Mouse (Mus musculus) layer of hippocampus, adult 9-10 months (tissue): Measurements from ENCODE around the gene Lce1d.
"Not testable (repeated sequence)": the region's sequence is repeated elsewhere in the genome, so short reads cannot be mapped to it uniquely, and the experiment has no call there.

Source experiments
- DNase-seq: peaks from one replicate; pipeline ENCODE4 v3.0.0; 2022; ENCODE audit warnings: low spot score

Gene Lce1d

DNA sequence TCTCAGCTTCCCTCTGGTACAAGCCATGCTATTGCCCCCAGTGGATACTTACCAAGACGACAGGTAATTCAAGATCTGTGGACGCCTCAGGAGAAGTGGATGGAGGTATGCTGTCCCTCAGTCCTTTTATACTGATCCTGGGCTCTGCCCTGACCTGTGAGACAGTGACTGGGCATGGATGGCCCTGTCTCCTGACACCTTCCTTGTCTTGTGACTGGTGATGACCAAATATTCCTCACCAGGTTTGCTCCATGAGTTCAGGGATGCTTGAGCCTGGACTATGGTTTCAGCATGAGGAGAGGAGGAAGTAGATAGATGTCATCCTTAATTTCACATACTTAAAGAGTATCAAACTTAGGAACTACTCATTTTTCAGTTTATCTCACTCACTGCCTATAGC is at the start of gene Lce1d:
TSS of gene Lce1d (minus strand) at position 101 of the 400 bp plus-strand sequence.
- no peak for DNase-seq

DNA sequence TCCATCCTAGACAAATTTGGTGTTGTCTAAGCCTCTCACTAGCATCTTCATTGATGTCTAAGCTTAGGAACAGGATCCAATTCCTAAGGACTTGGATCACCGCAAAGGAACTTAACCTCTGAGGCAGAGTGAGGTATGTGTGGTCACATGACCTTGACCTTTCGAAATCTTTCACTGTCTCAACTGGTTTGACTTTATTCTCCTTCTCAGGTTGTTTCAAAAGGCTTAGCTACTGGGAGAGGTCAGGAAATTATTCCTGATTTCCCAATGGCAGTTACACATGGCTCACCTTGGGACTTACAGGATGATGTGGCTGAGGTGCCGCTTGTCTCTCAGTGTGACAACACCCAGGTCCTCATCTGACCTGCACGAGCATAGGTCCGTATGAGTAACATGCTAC is 35.6 kb upstream of the Lce1d start:
- DNase-seq, result no peak

DNA sequence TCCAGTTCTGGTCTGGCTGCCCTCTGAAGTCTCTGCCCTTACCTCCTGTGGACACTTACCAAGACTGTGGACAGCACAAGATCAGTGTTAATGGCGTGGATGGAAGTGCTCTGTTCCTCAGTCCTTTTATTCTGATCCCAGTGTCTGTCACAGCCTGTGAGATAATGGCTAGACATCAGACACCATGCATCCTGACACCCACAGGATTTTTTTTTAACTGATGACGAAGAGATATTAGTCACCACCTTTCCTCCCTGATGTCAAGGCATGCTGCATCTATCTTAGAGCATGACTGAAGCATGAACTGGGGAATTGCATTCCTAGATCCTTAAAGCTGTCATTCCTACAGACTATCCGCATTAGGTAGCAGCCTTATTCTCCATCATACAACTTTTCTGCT is 33.2 kb upstream of the Lce1d start, which contains the start of gene Lce1f:
TSS of gene Lce1f (minus strand) at position 101 of the 400 bp plus-strand sequence.
- no peak for DNase-seq

DNA sequence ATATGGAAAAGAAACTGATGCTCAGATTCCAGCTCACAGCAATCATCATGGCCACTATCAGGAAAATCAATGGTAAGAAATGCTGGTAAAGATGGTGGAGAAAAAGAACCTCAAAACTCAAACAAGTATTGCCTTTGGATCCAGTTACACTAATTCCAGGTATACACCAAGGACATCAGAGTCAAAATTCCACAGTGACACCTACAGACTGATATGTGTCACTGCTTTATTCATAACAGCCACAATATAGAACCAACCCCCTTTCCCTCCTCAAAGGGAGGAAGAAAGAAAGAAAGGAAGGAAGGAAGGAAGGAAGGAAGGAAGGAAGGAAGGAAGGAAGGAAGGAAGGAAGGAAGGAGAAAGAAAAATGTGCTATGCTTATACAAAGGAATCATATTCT is 28.1 kb upstream of the Lce1d start:
- DNase-seq, result no peak

DNA sequence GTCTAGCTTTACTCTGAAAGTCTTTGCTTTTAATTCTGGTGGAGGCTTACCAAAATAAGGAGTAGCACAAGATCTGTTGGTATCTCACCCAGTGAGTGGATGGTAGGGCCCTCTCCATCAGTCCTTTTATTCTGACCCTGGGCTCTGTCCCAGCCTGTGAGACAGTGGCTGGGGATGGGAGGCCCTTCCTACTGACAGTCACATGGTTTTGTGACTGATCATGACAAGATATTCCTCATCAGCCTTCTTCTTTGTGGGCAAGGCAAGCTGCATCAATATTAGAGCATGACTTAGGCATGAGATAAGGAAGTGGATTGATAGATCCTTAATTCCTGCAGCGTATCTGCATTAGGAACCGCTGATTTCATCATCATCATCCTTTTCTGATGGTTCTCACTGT is 22.0 kb upstream of the Lce1d start, which contains the start of gene Lce1e:
TSS of gene Lce1e (minus strand) at position 101 of the 400 bp plus-strand sequence.
- DNase-seq, result no peak

DNA sequence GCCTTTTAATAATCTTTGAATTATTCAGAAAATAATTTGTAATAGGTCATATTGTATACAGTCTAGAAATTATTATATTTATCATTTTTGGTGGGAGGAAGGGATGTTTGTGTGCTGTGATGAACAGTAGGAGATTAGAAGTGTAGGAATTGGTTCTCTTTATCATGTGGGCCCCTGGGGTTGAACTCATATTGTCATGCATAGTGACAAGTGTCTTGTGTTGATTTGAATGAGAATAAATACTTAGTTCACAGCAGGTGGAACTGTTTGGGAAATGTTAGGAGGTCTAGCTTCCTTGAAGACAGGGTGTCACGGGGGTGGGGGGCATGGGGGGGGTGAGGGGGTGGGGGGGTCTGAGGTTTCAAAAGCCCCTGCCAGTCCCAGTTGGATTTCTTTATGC is 7.6 kb upstream of the Lce1d start:
- no peak for DNase-seq

DNA sequence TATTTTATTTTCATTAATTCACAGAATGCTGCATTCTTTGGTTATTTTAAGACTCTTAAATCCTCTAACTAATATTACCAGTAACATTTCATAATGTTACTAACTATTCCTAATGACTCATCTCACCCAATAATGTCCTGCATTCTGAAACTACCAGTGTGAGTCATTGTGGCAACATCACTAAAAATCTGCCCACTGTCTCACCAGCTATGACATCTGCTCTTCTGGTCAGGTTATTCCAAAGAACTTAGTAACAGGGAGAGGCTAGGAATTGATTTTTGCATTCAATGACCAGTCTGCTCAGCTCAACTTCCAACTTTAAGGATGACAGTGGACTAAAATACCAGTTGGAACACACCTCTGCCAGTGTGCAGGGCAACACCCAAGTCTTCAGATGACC is 4.7 kb upstream of the Lce1d start:
- DNase-seq, result no peak

DNA sequence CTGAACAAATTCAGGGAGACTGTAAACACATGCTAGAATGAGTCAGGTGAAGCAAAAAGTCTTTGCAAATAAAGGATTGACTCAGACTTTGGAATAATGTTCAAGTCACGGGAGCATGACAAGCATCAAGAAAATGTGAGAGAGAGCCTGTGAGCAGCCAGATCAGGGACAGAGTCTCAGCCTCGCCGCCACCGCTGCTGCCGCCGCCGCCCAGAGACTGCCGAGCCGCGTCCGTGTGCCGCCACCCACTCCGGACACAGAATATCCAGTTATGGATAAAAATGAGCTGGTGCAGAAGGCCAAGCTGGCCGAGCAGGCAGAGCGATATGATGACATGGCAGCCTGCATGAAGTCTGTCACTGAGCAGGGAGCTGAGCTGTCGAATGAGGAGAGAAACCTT is 2.1 kb upstream of the Lce1d start:
- not testable (repeated sequence) for DNase-seq

DNA sequence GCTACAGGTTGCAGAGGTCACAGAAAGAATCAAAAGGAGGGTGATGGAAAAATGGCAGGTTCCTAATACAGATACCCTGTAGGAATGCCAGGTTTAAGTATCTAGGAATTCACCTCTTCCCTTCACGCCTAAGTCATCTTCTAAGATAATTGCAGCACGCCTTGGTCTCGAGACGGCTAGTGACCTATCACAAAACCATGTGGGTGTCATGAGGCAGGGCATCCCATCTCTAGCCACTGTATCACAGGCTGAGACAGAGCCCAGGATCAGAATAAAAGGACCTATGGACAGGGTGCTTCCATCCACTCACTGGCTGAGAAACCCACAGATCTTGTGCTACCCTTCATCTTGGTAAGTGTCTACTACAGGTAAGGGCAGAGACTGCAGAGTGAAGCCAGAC is 8.1 kb downstream of the Lce1d start, which contains the start of gene Lce1c:
TSS of gene Lce1c (plus strand) at position 301 of the 400 bp plus-strand sequence.
- DNase-seq, result no peak

DNA sequence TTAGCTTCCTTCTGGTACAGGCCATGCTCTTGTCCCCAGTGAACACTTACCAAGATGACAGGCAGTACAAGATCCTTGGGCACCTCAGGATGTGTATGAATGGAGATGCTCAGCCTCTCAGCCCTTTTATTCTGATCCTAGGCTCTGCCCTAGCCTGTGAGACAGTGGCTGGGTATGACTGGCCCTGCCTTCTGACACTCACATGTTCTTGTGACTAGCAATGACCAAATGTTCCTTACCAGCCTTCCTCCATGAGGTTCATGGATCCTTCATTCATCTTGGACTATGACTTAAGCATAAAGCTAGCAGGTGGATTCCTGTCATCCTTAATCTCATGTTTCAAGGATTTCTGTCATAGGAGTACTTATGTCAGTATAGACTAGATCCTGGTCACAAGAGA is 16.8 kb downstream of the Lce1d start, which contains the start of gene Lce1a2:
TSS of gene Lce1a2 (minus strand) at position 101 of the 400 bp plus-strand sequence.
- no peak for DNase-seq

DNA sequence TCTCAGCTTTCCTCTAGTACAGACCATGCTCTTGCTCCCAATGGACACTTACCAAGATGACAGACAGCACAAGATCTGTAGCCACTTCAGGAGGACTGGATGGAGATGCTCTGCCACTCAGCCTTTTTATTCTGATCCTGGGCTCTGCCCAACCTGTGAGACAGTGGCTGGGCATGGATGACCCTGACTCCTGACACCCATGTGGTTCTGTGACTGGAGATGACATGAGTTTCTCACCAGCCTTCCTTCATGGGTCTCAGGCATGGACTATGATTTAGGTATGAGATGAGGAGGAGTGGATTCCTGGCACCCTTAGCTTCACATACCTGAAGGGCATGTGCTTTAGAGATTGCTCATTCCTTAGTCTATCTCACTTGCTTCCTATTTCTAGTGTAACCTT is 30.2 kb downstream of the Lce1d start, which contains the start of gene Lce1b:
TSS of gene Lce1b (minus strand) at position 101 of the 400 bp plus-strand sequence.
- DNase-seq, result no peak

DNA sequence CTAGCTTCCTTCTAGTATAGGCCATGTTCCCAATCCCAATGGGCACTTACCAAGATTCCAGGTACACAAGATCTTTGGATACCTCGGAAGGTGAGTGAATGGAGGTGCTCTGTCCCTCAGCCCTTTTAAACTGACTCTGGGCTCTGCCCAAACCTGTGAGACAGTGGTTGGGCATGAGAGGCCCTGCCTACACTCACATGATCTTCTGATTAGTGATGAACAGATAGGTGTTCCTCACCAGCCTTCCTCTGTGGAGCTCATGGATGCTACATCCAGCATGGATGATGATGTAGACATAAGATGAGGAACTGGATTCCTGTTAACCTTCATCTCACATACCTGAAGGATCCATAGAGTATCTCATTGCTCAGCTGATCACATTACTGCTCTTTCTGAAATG is 38.8 kb downstream of the Lce1d start, which contains the start of gene Lce1a1:
TSS of gene Lce1a1 (minus strand) at position 101 of the 400 bp plus-strand sequence.
- no peak for DNase-seq

DNA sequence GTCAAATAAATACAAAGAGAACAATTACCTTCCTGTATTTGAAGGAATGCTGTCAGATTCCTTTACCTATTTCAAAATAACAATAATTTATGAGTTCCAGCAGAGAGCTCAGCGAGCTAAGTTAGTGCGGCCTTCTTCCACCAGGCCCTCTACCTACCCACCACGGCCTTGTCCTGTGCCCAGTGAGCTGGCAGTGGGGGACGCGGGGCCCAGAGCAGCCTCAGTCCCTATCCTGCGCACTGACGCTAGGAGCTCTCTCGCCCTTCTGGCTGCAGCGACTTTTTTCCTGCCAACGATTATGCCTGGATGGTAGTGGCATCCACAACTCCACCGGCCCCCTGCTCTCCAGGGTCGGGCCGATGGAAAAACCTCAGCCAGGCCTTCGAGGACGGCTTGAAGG is 47.2 kb downstream of the Lce1d start:
- DNase-seq, result no peak

DNA sequence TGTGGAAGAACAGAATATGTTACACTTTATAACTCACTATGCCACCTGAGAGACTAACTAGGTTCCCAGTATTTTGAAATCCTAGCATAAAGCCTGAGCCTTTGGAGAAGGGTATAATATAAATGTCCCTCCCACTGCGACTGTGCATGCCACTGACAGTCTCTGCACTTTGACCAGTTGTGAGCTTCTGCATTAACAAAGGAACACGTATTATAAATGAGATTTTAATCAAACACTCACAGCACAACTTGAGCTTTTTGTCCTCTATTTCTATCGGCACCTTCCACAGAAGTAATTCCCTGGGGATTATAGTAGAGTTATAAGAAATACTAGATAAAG is 48.4 kb downstream of the Lce1d start:
- DNase-seq, result no peak

DNA sequence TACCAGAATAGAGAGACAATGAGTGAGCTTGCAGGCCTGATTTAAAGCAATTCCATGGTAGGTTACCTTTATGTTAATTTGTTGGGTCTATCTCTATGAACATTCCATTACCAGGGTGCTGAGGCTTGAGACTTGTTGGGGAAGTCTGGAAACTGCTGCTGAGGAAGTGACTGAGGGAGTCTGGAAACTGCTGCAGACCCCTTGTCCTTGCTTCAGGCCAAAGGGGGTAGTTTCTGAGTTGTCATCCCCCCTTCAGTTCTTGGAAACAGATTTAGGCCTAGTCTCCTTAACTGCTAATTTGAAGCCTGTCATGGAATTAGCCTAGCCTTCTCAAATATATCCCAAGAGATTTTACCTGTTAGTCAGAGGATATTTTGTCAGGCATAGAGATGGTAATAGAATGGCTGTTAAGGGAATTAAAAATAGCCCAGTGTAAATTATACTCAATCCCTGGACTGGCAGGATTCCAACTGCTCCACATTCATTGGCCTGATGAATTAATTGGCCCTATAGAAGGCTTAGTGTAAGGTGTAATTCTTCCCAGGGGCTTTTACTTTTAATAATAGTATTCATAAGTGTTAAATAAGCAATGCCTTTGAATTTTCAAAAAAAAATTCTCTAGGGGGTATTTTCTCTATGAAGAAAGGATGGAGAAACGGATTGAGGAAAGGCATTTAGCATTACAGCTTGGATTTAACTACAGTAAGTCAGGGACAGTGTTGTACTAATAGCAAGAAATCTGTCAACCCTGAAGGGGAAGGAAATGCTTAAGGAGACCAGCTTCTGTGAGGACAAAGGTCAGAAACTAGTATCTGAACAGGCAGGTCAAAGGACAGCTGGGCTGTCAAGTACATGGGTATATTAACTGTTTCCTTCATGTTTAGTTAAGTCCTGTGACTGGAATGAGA is 49.0 kb downstream of the Lce1d start:
- DNase-seq, result no peak
